Mouse (Mus musculus) bone marrow macrophage, adult 2 months (primary cell): ENCODE measurements around the gene Eif1.

Experiments used
- CTCF ChIP-seq: IDR thresholded peaks from 2 replicates; pipeline ENCODE4 v1.5.1; 2012; ENCODE audit warnings: low read depth, mild to moderate bottlenecking, low read length, moderate library complexity
- POLR2A ChIP-seq: IDR thresholded peaks from 2 replicates; pipeline ENCODE4 v1.6.1; 2012; ENCODE audit warnings: mild to moderate bottlenecking, low read depth, low read length, borderline replicate concordance

GRCm38 (mm10) chr11:100335731-100336130 lies 16.0 kb downstream of the Eif1 start:
- TF ChIP-seq CTCF (no peak), POLR2A (no peak)
